Mouse (Mus musculus) kidney, adult 2 months (tissue): ENCODE measurements around the gene Gm6169.

Experiments
- CTCF ChIP-seq: fragments of 200-500 bp; conservative IDR thresholded peaks from 2 replicates; pipeline ENCODE4 v1.5.1; 2011; ENCODE audit warnings: low read depth, mild to moderate bottlenecking, control low read depth, low read length, moderate library complexity, mixed read lengths; ENCODE audit not compliant: insufficient read depth, insufficient read length
- POLR2A ChIP-seq: fragments of 200-500 bp; IDR thresholded peaks from one replicate; pipeline ENCODE4 v1.6.1; 2011; ENCODE audit warnings: low read depth, low read length, control low read depth

- TF ChIP-seq CTCF (peak; percentile 46), POLR2A (no peak)
These were observed 46.8 kb upstream of the Gm6169 start for GRCm38 (mm10) chr13:97145834-97146233.
